Mouse (Mus musculus): ENCODE data around the gene Vav3. TPM values are rescaled to one million over a fixed set of nuclear protein-coding genes. Genes with fewer than 3 reads are reported as not detected.

Gene Vav3
- 10.3 and 13.7 TPM in 2 replicates for polyA plus RNA-seq (2015; fragmentation: Nextera tagmentation; extraction: Ambion mirVana)

GRCm38 (mm10) chr3:109340274-109341070 lies at the start of gene Vav3:
Vav3 (plus strand) TSS chr3:109340653.
- H3K4me3 ChIP-seq (ENCODE audit: low read length) = peak within 1 kb of the TSS; percentile 85
- H3K9me3 ChIP-seq (ENCODE audit: control insufficient read depth, low read length) = no peaks in the 10 kb centered on the region
- peak; percentile 92 for ATAC-seq
- no peaks in the 10 kb centered on the region for H3K36me3 ChIP-seq (ENCODE audit: control insufficient read depth, insufficient read depth, low read length)
- H3K27me3 ChIP-seq (replicated peaks; ENCODE audit: control insufficient read depth, insufficient read depth, low read length) = no peaks in the 10 kb centered on the region
- peak within 1 kb of the TSS; percentile 89 for H3K27ac ChIP-seq (ENCODE audit: low read depth, low read length)
- peak within 1 kb of the TSS; percentile 86 for H3K4me2 ChIP-seq (ENCODE audit: low read length)
- WGBS = under 1% methylated on average over 87 of the region's 92 CpGs
- H3K4me1 ChIP-seq (ENCODE audit: control insufficient read depth, insufficient read depth, low read depth, low read length) = peaks cover 7% of the 10 kb centered on the region
- H3K9ac ChIP-seq (ENCODE audit: low read depth, low read length) = peak within 1 kb of the TSS; percentile 87

- Histone ChIP-seq H3K4me1 (ENCODE audit: control insufficient read depth, insufficient read depth, low read depth, low read length) (peaks cover 5% of the 10 kb centered on the region; the same call in 1 of the 2 replicates), H3K4me2 (ENCODE audit: low read length) (no peak overlapping the region), H3K9me3 (ENCODE audit: control insufficient read depth, low read length) (no peaks in the 10 kb centered on the region), H3K9ac (ENCODE audit: low read depth, low read length) (no peak overlapping the region), H3K36me3 (ENCODE audit: control insufficient read depth, insufficient read depth, low read length) (no peaks in the 10 kb centered on the region), H3K27me3 (replicated peaks; ENCODE audit: control insufficient read depth, insufficient read depth, low read length) (no peaks in the 10 kb centered on the region), H3K4me3 (ENCODE audit: low read length) (no peak overlapping the region), H3K27ac (ENCODE audit: low read depth, low read length) (no peak overlapping the region)
- WGBS = 42% methylated on average over 6 of the region's 6 CpGs
- peak; percentile 96 for ATAC-seq
Observed at GRCm38 (mm10) chr3:109298857-109299256, 41.6 kb upstream of the Vav3 start.

- no peaks in the 10 kb centered on the region for H3K36me3 ChIP-seq (ENCODE audit: control insufficient read depth, insufficient read depth, low read length)
- no peaks in the 10 kb centered on the region for H3K27me3 ChIP-seq (replicated peaks; ENCODE audit: control insufficient read depth, insufficient read depth, low read length)
- H3K9ac ChIP-seq (ENCODE audit: low read depth, low read length) = no peak overlapping the region
- H3K4me3 ChIP-seq (ENCODE audit: low read length) = no peak overlapping the region
- H3K9me3 ChIP-seq (ENCODE audit: control insufficient read depth, low read length) = no peaks in the 10 kb centered on the region
- peaks cover 5% of the 10 kb centered on the region; the same call in 1 of the 2 replicates for H3K4me1 ChIP-seq (ENCODE audit: control insufficient read depth, insufficient read depth, low read depth, low read length)
- no peak overlapping the region for H3K27ac ChIP-seq (ENCODE audit: low read depth, low read length)
- no peak overlapping the region for H3K4me2 ChIP-seq (ENCODE audit: low read length)
- 41% methylated on average over 4 of the region's 4 CpGs for WGBS
- ATAC-seq = peak; percentile 84
Observed at GRCm38 (mm10) chr3:109299303-109300074, 41.0 kb upstream of the Vav3 start.

- Histone ChIP-seq H3K4me3 (ENCODE audit: low read length) (no peak overlapping the region), H3K27ac (ENCODE audit: low read depth, low read length) (no peak overlapping the region), H3K27me3 (replicated peaks; ENCODE audit: control insufficient read depth, insufficient read depth, low read length) (no peaks in the 10 kb centered on the region), H3K9ac (ENCODE audit: low read depth, low read length) (no peak overlapping the region), H3K9me3 (ENCODE audit: control insufficient read depth, low read length) (no peaks in the 10 kb centered on the region), H3K4me1 (ENCODE audit: control insufficient read depth, insufficient read depth, low read depth, low read length) (peaks cover 5% of the 10 kb centered on the region; the same call in 1 of the 2 replicates), H3K4me2 (ENCODE audit: low read length) (no peak overlapping the region), H3K36me3 (ENCODE audit: control insufficient read depth, insufficient read depth, low read length) (no peaks in the 10 kb centered on the region)
- ATAC-seq = no peak
- 73% methylated on average over 2 of the region's 2 CpGs for WGBS
Observed at GRCm38 (mm10) chr3:109302059-109302458, 38.4 kb upstream of the Vav3 start.

- WGBS = 28% methylated on average over 7 of the region's 7 CpGs
Observed at GRCm38 (mm10) chr3:109307406-109307805, 33.0 kb upstream of the Vav3 start.

GRCm38 (mm10) chr3:109308468-109308867 lies 32.0 kb upstream of the Vav3 start:
- Histone ChIP-seq H3K27me3 (replicated peaks; ENCODE audit: control insufficient read depth, insufficient read depth, low read length) (no peaks in the 10 kb centered on the region), H3K4me3 (ENCODE audit: low read length) (no peak overlapping the region), H3K4me2 (ENCODE audit: low read length) (no peak overlapping the region), H3K36me3 (ENCODE audit: control insufficient read depth, insufficient read depth, low read length) (no peaks in the 10 kb centered on the region), H3K27ac (ENCODE audit: low read depth, low read length) (no peak overlapping the region), H3K9me3 (ENCODE audit: control insufficient read depth, low read length) (no peaks in the 10 kb centered on the region), H3K9ac (ENCODE audit: low read depth, low read length) (no peak overlapping the region), H3K4me1 (ENCODE audit: control insufficient read depth, insufficient read depth, low read depth, low read length) (no peaks in the 10 kb centered on the region)
- 85% methylated on average over 3 of the region's 3 CpGs for WGBS
- no peak for ATAC-seq

More at GRCm38 (mm10) chr3:109307406-109307805, 33.0 kb upstream of the Vav3 start:
- Histone ChIP-seq H3K9ac (ENCODE audit: low read depth, low read length) (no peak overlapping the region), H3K27me3 (replicated peaks; ENCODE audit: control insufficient read depth, insufficient read depth, low read length) (no peaks in the 10 kb centered on the region), H3K4me1 (ENCODE audit: control insufficient read depth, insufficient read depth, low read depth, low read length) (no peaks in the 10 kb centered on the region), H3K36me3 (ENCODE audit: control insufficient read depth, insufficient read depth, low read length) (no peaks in the 10 kb centered on the region), H3K4me2 (ENCODE audit: low read length) (no peak overlapping the region), H3K27ac (ENCODE audit: low read depth, low read length) (no peak overlapping the region), H3K4me3 (ENCODE audit: low read length) (no peak overlapping the region), H3K9me3 (ENCODE audit: control insufficient read depth, low read length) (no peaks in the 10 kb centered on the region)
- peak; percentile 94 for ATAC-seq

- no peaks in the 10 kb centered on the region for H3K36me3 ChIP-seq (ENCODE audit: control insufficient read depth, insufficient read depth, low read length)
- H3K4me2 ChIP-seq (ENCODE audit: low read length) = no peak overlapping the region
- no peak overlapping the region for H3K9ac ChIP-seq (ENCODE audit: low read depth, low read length)
- ATAC-seq = no peak
- H3K27me3 ChIP-seq (replicated peaks; ENCODE audit: control insufficient read depth, insufficient read depth, low read length) = no peaks in the 10 kb centered on the region
- H3K4me1 ChIP-seq (ENCODE audit: control insufficient read depth, insufficient read depth, low read depth, low read length) = no peaks in the 10 kb centered on the region
- no peak overlapping the region for H3K27ac ChIP-seq (ENCODE audit: low read depth, low read length)
- H3K9me3 ChIP-seq (ENCODE audit: control insufficient read depth, low read length) = no peaks in the 10 kb centered on the region
- WGBS = 88% methylated on average over 18 of the region's 18 CpGs
- no peak overlapping the region for H3K4me3 ChIP-seq (ENCODE audit: low read length)
Observed at GRCm38 (mm10) chr3:109309317-109310265, 30.9 kb upstream of the Vav3 start.

- H3K4me3 ChIP-seq (ENCODE audit: low read length) = no peak overlapping the region
- H3K9ac ChIP-seq (ENCODE audit: low read depth, low read length) = no peak overlapping the region
- ATAC-seq = no peak
- no peaks in the 10 kb centered on the region for H3K4me1 ChIP-seq (ENCODE audit: control insufficient read depth, insufficient read depth, low read depth, low read length)
- H3K27ac ChIP-seq (ENCODE audit: low read depth, low read length) = no peak overlapping the region
- no peaks in the 10 kb centered on the region for H3K27me3 ChIP-seq (replicated peaks; ENCODE audit: control insufficient read depth, insufficient read depth, low read length)
- 92% methylated on average over 6 of the region's 6 CpGs for WGBS
- H3K9me3 ChIP-seq (ENCODE audit: control insufficient read depth, low read length) = no peaks in the 10 kb centered on the region
- no peak overlapping the region for H3K4me2 ChIP-seq (ENCODE audit: low read length)
- no peaks in the 10 kb centered on the region for H3K36me3 ChIP-seq (ENCODE audit: control insufficient read depth, insufficient read depth, low read length)
Observed at GRCm38 (mm10) chr3:109311172-109311824, 29.2 kb upstream of the Vav3 start.
